Mouse (Mus musculus) embryonic facial prominence, embryonic 10.5 days (tissue): ENCODE measurements around the gene Slc5a8. TPM values are rescaled to one million over a fixed set of nuclear protein-coding genes. Genes with fewer than 3 reads are reported as not detected.

Experiments
- DNase-seq: peaks from one replicate; pipeline ENCODE4 v3.0.0-alpha.2; 2017; ENCODE audit warnings: low spot score
- H3K27ac ChIP-seq: fragments of 300-500 bp; sonication (generic); replicated peaks from 2 replicates; pipeline ENCODE4 v1.5.1; 2016; ENCODE audit warnings: mild to moderate bottlenecking
- H3K27me3 ChIP-seq: fragments of 300-500 bp; sonication (generic); replicated peaks from 2 replicates; pipeline ENCODE4 v1.6.1; 2016; ENCODE audit warnings: low read depth, mild to moderate bottlenecking; ENCODE audit not compliant: poor library complexity, severe bottlenecking
- H3K36me3 ChIP-seq: fragments of 300-500 bp; sonication (generic); replicated peaks from 2 replicates; pipeline ENCODE4 v1.6.1; 2016; ENCODE audit warnings: mild to moderate bottlenecking, moderate library complexity
- H3K4me1 ChIP-seq: fragments of 300-500 bp; sonication (generic); 2 replicates; pipeline ENCODE4 v1.6.1; 2016
- H3K4me3 ChIP-seq: fragments of 300-500 bp; sonication (generic); 2 replicates; pipeline ENCODE4 v1.5.1; 2016; ENCODE audit warnings: mild to moderate bottlenecking, moderate library complexity
- H3K9me3 ChIP-seq: fragments of 300-500 bp; sonication (generic); 2 replicates; pipeline ENCODE4 v1.6.1; 2016; ENCODE audit warnings: mild to moderate bottlenecking
- WGBS: fragments of 180-500 bp; shearing (Covaris S2); methylation state at CpG from one replicate; pipeline ENCODE4 v1.1.7; 2016; 5-methylcytosine and 5-hydroxymethylcytosine counted together
- polyA plus RNA-seq: library from polyadenylated mRNA; unstranded; fragments of >200 nt; fragmentation: Nextera tagmentation; extraction: Ambion mirVana; gene quantifications from 2 replicates; pipeline ENCODE4 v1.2.1, GENCODE M21; 2016

The Slc5a8 gene
- 0.08 TPM in 1 of 2 replicates, not detected in the other for polyA plus RNA-seq

GRCm38 (mm10) chr10:88885632-88886090, at the start of gene Slc5a8:
Gene Slc5a8, plus strand, starts transcription at chr10:88885992.
- Histone ChIP-seq H3K27me3 (peaks cover 33% of the 10 kb centered on the region), H3K4me3 (peak within 1 kb of the TSS; percentile 51), H3K36me3 (no peaks in the 10 kb centered on the region), H3K9me3 (no peaks in the 10 kb centered on the region), H3K27ac (no peak within 1 kb of the TSS), H3K4me1 (peaks cover 13% of the 10 kb centered on the region)
- 4% methylated on average over 31 of the region's 31 CpGs for WGBS
- no peak for DNase-seq

GRCm38 (mm10) chr10:88848876-88849476, 36.8 kb upstream of the Slc5a8 start:
- 75% methylated on average over 7 of the region's 7 CpGs for WGBS
- Histone ChIP-seq H3K4me1 (no peaks in the 10 kb centered on the region), H3K9me3 (no peaks in the 10 kb centered on the region), H3K27ac (no peak overlapping the region), H3K36me3 (no peaks in the 10 kb centered on the region), H3K27me3 (no peaks in the 10 kb centered on the region), H3K4me3 (no peak overlapping the region)
- no peak for DNase-seq

- 92% methylated on average over 4 of the region's 4 CpGs for WGBS
- Histone ChIP-seq H3K4me1 (no peaks in the 10 kb centered on the region), H3K27me3 (no peaks in the 10 kb centered on the region), H3K36me3 (no peaks in the 10 kb centered on the region), H3K4me3 (no peak overlapping the region), H3K27ac (no peak overlapping the region), H3K9me3 (no peaks in the 10 kb centered on the region)
- DNase-seq: no peak
These were observed 35.8 kb upstream of the Slc5a8 start for GRCm38 (mm10) chr10:88849976-88850375.

GRCm38 (mm10) chr10:88853326-88853725, 32.5 kb upstream of the Slc5a8 start:
- H3K4me3 ChIP-seq: no peak overlapping the region
- no peaks in the 10 kb centered on the region for H3K27me3 ChIP-seq
- H3K36me3 ChIP-seq: no peaks in the 10 kb centered on the region
- no peaks in the 10 kb centered on the region for H3K4me1 ChIP-seq
- no peak overlapping the region for H3K27ac ChIP-seq
- 88% methylated on average over 7 of the region's 7 CpGs for WGBS
- no peak for DNase-seq
- H3K9me3 ChIP-seq: no peaks in the 10 kb centered on the region

- Histone ChIP-seq H3K27ac (no peak overlapping the region), H3K4me1 (no peaks in the 10 kb centered on the region), H3K36me3 (no peaks in the 10 kb centered on the region), H3K9me3 (no peaks in the 10 kb centered on the region), H3K4me3 (no peak overlapping the region), H3K27me3 (no peaks in the 10 kb centered on the region)
- 79% methylated on average over 3 of the region's 3 CpGs for WGBS
- DNase-seq: no peak
These were observed 24.9 kb upstream of the Slc5a8 start for GRCm38 (mm10) chr10:88860911-88861310.

GRCm38 (mm10) chr10:88861416-88861815, 24.4 kb upstream of the Slc5a8 start:
- DNase-seq: no peak

GRCm38 (mm10) chr10:88862293-88862692, 23.5 kb upstream of the Slc5a8 start:
- H3K27me3 ChIP-seq: no peaks in the 10 kb centered on the region
- H3K36me3 ChIP-seq: no peaks in the 10 kb centered on the region
- no peak overlapping the region for H3K27ac ChIP-seq
- H3K4me1 ChIP-seq: no peaks in the 10 kb centered on the region
- no peak overlapping the region for H3K4me3 ChIP-seq
- no peaks in the 10 kb centered on the region for H3K9me3 ChIP-seq
- WGBS: 93% methylated on average over 5 of the region's 5 CpGs
- no peak for DNase-seq

More at GRCm38 (mm10) chr10:88861416-88861815, 24.4 kb upstream of the Slc5a8 start:
- Histone ChIP-seq H3K27me3 (no peaks in the 10 kb centered on the region), H3K4me3 (no peak overlapping the region), H3K9me3 (no peaks in the 10 kb centered on the region), H3K4me1 (no peaks in the 10 kb centered on the region), H3K36me3 (no peaks in the 10 kb centered on the region), H3K27ac (no peak overlapping the region)

- no peaks in the 10 kb centered on the region for H3K9me3 ChIP-seq
- H3K27me3 ChIP-seq: no peaks in the 10 kb centered on the region
- no peaks in the 10 kb centered on the region for H3K36me3 ChIP-seq
- DNase-seq: no peak
- H3K4me3 ChIP-seq: no peak overlapping the region
- H3K4me1 ChIP-seq: no peaks in the 10 kb centered on the region
- WGBS: 69% methylated on average over 2 of the region's 2 CpGs
- H3K27ac ChIP-seq: no peak overlapping the region
These were observed 19.8 kb upstream of the Slc5a8 start for GRCm38 (mm10) chr10:88866017-88866416.

- no peak for DNase-seq
- H3K27ac ChIP-seq: no peak overlapping the region
- WGBS: 68% methylated on average over 5 of the region's 5 CpGs
- H3K9me3 ChIP-seq: no peaks in the 10 kb centered on the region
- H3K4me1 ChIP-seq: no peaks in the 10 kb centered on the region
- no peaks in the 10 kb centered on the region for H3K36me3 ChIP-seq
- no peak overlapping the region for H3K4me3 ChIP-seq
- H3K27me3 ChIP-seq: no peaks in the 10 kb centered on the region
These were observed 10.9 kb upstream of the Slc5a8 start for GRCm38 (mm10) chr10:88874870-88875269.

GRCm38 (mm10) chr10:88877421-88877820, 8.4 kb upstream of the Slc5a8 start:
- H3K4me3 ChIP-seq: no peak overlapping the region
- 85% methylated on average over 7 of the region's 7 CpGs for WGBS
- no peaks in the 10 kb centered on the region for H3K4me1 ChIP-seq
- H3K36me3 ChIP-seq: no peaks in the 10 kb centered on the region
- H3K27me3 ChIP-seq: no peaks in the 10 kb centered on the region
- no peak overlapping the region for H3K27ac ChIP-seq
- no peak for DNase-seq
- no peaks in the 10 kb centered on the region for H3K9me3 ChIP-seq

- H3K9me3 ChIP-seq: no peaks in the 10 kb centered on the region
- no peaks in the 10 kb centered on the region for H3K36me3 ChIP-seq
- H3K4me1 ChIP-seq: peaks cover 13% of the 10 kb centered on the region
- peaks cover 33% of the 10 kb centered on the region for H3K27me3 ChIP-seq
- WGBS: 86% methylated on average over 2 of the region's 2 CpGs
- H3K4me3 ChIP-seq: no peak overlapping the region
- no peak overlapping the region for H3K27ac ChIP-seq
- DNase-seq: no peak
These were observed 2.1 kb upstream of the Slc5a8 start for GRCm38 (mm10) chr10:88883721-88884120.

GRCm38 (mm10) chr10:88884836-88885235, 956 bp upstream of the Slc5a8 start:
- DNase-seq: no peak
- Histone ChIP-seq H3K9me3 (no peaks in the 10 kb centered on the region), H3K4me3 (no peak overlapping the region), H3K4me1 (peaks cover 13% of the 10 kb centered on the region), H3K27ac (no peak overlapping the region), H3K27me3 (peaks cover 33% of the 10 kb centered on the region), H3K36me3 (no peaks in the 10 kb centered on the region)
- 78% methylated on average over 6 of the region's 6 CpGs for WGBS

GRCm38 (mm10) chr10:88886114-88886513, 322 bp downstream of the Slc5a8 start:
- peak; percentile 20 for DNase-seq
- Histone ChIP-seq H3K4me1 (peaks cover 13% of the 10 kb centered on the region), H3K36me3 (no peaks in the 10 kb centered on the region), H3K9me3 (no peaks in the 10 kb centered on the region), H3K27ac (no peak overlapping the region), H3K4me3 (peak overlapping the region; percentile 51), H3K27me3 (peaks cover 33% of the 10 kb centered on the region)
- under 1% methylated on average over 32 of the region's 32 CpGs for WGBS
